Mouse (Mus musculus): ENCODE results near the gene Mest.

Gene Mest

GRCm38 (mm10) chr6:30738464-30739006 lies 15.2 kb downstream of the Mest start:
- no peak for DNase-seq (ENCODE audit: low spot score)

GRCm38 (mm10) chr6:30739177-30739747 lies 15.9 kb downstream of the Mest start:
- no peak for DNase-seq (ENCODE audit: low spot score)

GRCm38 (mm10) chr6:30744846-30745245 lies 21.5 kb downstream of the Mest start:
- no peak for DNase-seq (ENCODE audit: low spot score)

GRCm38 (mm10) chr6:30745591-30745990 lies 22.2 kb downstream of the Mest start:
- DNase-seq (ENCODE audit: low spot score): no peak

GRCm38 (mm10) chr6:30747631-30748357 lies 24.4 kb downstream of the Mest start:
- no peak for DNase-seq (ENCODE audit: low spot score)

- DNase-seq (ENCODE audit: low spot score): no peak
Observed at GRCm38 (mm10) chr6:30748358-30748910, 25.1 kb downstream of the Mest start.

DNA sequence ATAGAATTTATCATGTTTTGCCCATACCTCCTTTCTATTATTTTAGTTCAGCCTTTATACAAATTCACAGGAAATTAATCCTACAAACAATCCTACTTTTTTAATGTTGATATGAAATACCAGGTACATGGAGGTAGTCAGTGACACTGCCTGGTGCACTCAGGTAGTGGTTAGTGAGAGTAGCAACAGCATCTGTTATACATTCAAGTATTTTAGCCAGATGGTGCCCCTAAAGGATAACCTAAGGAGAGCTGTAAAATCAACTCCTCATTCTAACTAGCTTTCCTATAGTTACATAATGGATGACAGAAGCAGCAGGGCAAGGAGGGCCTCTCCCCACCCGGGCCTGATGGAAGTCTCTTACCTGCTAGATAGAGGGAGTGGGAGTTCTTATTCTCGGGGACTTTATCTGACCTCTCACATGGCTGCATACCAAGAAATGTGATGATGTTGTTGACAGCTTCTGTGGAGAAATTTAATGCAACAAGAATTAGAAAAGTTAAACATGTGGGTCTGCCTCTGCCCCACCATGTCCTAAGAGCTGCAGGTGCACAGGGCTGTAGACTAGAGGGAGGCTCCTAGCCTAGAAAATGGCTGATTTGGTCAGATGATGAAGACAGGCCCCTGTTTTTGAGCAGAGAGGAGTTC lies 25.8 kb downstream of the Mest start:
- DNase-seq (ENCODE audit: low spot score): no peak

DNA sequence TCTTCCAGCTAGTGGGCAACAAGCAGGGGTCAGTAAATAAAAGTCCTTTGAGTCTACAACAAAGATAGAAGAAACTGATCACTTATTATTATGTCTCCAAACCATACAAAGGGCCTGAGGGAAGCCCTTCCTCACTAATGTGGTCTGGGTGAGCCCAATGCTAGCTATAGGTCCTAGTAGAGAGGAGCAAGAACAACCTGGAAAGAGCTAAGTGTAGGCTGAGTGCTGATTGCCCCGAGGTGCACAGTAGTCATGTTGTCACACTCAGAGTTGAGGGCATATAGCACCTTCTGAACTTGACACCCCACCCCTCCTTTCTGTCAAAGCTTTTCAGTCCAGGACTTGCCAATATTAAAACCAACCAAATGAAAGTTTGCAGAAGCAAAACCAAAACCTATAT lies 26.5 kb downstream of the Mest start:
- no peak for DNase-seq (ENCODE audit: low spot score)

DNA sequence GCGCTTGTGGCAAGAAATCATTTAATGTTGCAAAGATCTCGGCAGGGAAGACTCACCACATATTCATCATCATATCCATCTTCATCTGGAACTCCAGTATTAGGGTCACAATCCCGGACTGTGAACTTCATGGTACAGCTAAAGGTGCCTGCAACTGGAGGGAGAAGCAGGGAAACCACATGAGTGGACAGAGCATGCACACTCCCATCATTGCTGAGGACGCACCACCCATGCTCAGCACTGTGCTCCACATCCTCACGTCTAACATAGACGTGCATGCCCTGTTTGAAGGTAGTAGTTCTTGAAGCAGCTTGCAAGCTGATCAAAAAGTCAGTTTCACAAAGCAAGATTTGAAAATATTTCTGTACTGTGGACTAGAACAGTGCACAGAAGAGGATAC lies 27.1 kb downstream of the Mest start:
- DNase-seq (ENCODE audit: low spot score): no peak

GRCm38 (mm10) chr6:30751209-30751608 lies 27.9 kb downstream of the Mest start:
- DNase-seq (ENCODE audit: low spot score): no peak

Measured in layer of hippocampus, adult 11-12 months (tissue).